Mouse (Mus musculus) CD4-positive helper T cell, adult 2 months (primary cell): ENCODE measurements around the gene Znrd1as.
A peak's percentile ranks its signal among the peaks of the same experiment; 100 is the strongest.

Experiments
- DNase-seq: peaks from one replicate; pipeline ENCODE4 v3.0.0-alpha.2; 2012; ENCODE audit warnings: low read depth, missing footprints, low spot score

Gene Znrd1as

GRCm38 (mm10) chr17:36957999-36958743 lies at the start of gene Znrd1as, which contains the start of gene Znrd1:
Znrd1as (plus strand) TSS chr17:36958592.
Znrd1 (minus strand) TSS chr17:36958559.
- peak; percentile 93 for DNase-seq

- DNase-seq = no peak
These were observed 48.6 kb upstream of the Znrd1as start for GRCm38 (mm10) chr17:36909802-36910201.

GRCm38 (mm10) chr17:36912031-36912430 lies 46.4 kb upstream of the Znrd1as start:
- DNase-seq = no peak

- peak; percentile 78 for DNase-seq
These were observed 44.3 kb upstream of the Znrd1as start for GRCm38 (mm10) chr17:36914108-36914507.

- peak; percentile 51 for DNase-seq
These were observed 43.3 kb upstream of the Znrd1as start for GRCm38 (mm10) chr17:36915076-36915475.

- no peak for DNase-seq
These were observed 38.2 kb upstream of the Znrd1as start for GRCm38 (mm10) chr17:36920239-36920638.

GRCm38 (mm10) chr17:36922715-36923114 lies 35.7 kb upstream of the Znrd1as start:
- DNase-seq = no peak

GRCm38 (mm10) chr17:36923491-36923890 lies 34.9 kb upstream of the Znrd1as start:
- no peak for DNase-seq

GRCm38 (mm10) chr17:36927496-36928120 lies 30.8 kb upstream of the Znrd1as start:
- no peak for DNase-seq

- DNase-seq = no peak
These were observed 29.0 kb upstream of the Znrd1as start for GRCm38 (mm10) chr17:36929236-36929932.

- DNase-seq = no peak
These were observed 28.2 kb upstream of the Znrd1as start for GRCm38 (mm10) chr17:36930233-36930632.

- DNase-seq = no peak
These were observed 27.3 kb upstream of the Znrd1as start for GRCm38 (mm10) chr17:36931130-36931529.

- DNase-seq = no peak
These were observed 26.6 kb upstream of the Znrd1as start for GRCm38 (mm10) chr17:36931806-36932205.

GRCm38 (mm10) chr17:36938056-36938455 lies 20.3 kb upstream of the Znrd1as start:
- no peak for DNase-seq

GRCm38 (mm10) chr17:36942391-36942790 lies 16.0 kb upstream of the Znrd1as start:
- DNase-seq = peak; percentile 69

GRCm38 (mm10) chr17:36942791-36943471 lies 15.5 kb upstream of the Znrd1as start, which contains the start of gene Rnf39:
Rnf39 (plus strand) TSS chr17:36942918.
- no peak for DNase-seq

- no peak for DNase-seq
These were observed 14.7 kb upstream of the Znrd1as start for GRCm38 (mm10) chr17:36943691-36944090.

GRCm38 (mm10) chr17:36944121-36944775 lies 14.1 kb upstream of the Znrd1as start:
- peak; percentile 71 for DNase-seq

- DNase-seq = peak; percentile 48
These were observed 11.2 kb upstream of the Znrd1as start for GRCm38 (mm10) chr17:36947051-36947819.

GRCm38 (mm10) chr17:36948286-36948685 lies 10.1 kb upstream of the Znrd1as start:
- no peak for DNase-seq
